Mouse (Mus musculus): ENCODE data around the gene Rps15a.

- no peak for TF ChIP-seq CTCF (IDR thresholded peaks at IDR 0.05; ENCODE audit: low read depth)
- TF ChIP-seq EP300 (optimal IDR thresholded peaks at IDR 0.05) = no peak
Observed at GRCm38 (mm10) chr7:118141271-118141670, 25.3 kb upstream of the Rps15a start.
